Mouse (Mus musculus) common myeloid progenitor, adult 5-6 weeks (primary cell): ENCODE measurements around the gene Rab13. TPM values are rescaled to one million over a fixed set of nuclear protein-coding genes. Genes with fewer than 3 reads are reported as not detected.

Source experiments
- total RNA-seq: library from RNA; stranded (forward); fragments of 200-1000, 187-1606 nt; gene quantifications from 2 replicates; pipeline ENCODE4 v1.2.3, GENCODE M21; 2017

Gene Rab13
- total RNA-seq, 1 experiment from 2014 or later: 0.23 TPM

Other genes starting within 250 kb of the Rab13 start
- gene Hax1, start 214.9 kb upstream of the Rab13 start, total RNA-seq: 73.2 and 87.5 TPM in 2 replicates
- 28.8 and 34.0 TPM in 2 replicates for gene 4933434E20Rik, start 162.1 kb upstream of the Rab13 start, total RNA-seq
- 180 and 186 TPM in 2 replicates for gene Ubap2l, start 161.1 kb upstream of the Rab13 start, total RNA-seq
- gene Tpm3, start 141.0 kb upstream of the Rab13 start, total RNA-seq: 718 and 782 TPM in 2 replicates
- 0.27 and 0.39 TPM in 2 replicates for gene Nup210l, start 109.6 kb upstream of the Rab13 start, total RNA-seq
- gene Rps27, start within 50 bp of the Rab13 start, total RNA-seq: 4,490 and 5,667 TPM in 2 replicates
- gene Jtb, start 17.9 kb downstream of the Rab13 start, total RNA-seq: 51.4 and 52.9 TPM in 2 replicates
- gene Creb3l4, start 29.8 kb downstream of the Rab13 start, total RNA-seq: not detected in 2 replicates
- gene Slc39a1, start 34.5 kb downstream of the Rab13 start, total RNA-seq: 35.0 and 42.1 TPM in 2 replicates
- gene Crtc2, start 40.5 kb downstream of the Rab13 start, total RNA-seq: 13.4 and 16.5 TPM in 2 replicates
- 9.7 and 14.9 TPM in 2 replicates for gene Dennd4b, start 51.5 kb downstream of the Rab13 start, total RNA-seq
- gene Gatad2b, start 79.5 kb downstream of the Rab13 start, total RNA-seq: 34.4 and 39.8 TPM in 2 replicates
- gene Slc27a3, start 176.2 kb downstream of the Rab13 start, total RNA-seq: 1.1 and 1.2 TPM in 2 replicates
- 19.2 and 21.7 TPM in 2 replicates for gene Ints3, start 219.9 kb downstream of the Rab13 start, total RNA-seq